In the genomic region with DNA sequence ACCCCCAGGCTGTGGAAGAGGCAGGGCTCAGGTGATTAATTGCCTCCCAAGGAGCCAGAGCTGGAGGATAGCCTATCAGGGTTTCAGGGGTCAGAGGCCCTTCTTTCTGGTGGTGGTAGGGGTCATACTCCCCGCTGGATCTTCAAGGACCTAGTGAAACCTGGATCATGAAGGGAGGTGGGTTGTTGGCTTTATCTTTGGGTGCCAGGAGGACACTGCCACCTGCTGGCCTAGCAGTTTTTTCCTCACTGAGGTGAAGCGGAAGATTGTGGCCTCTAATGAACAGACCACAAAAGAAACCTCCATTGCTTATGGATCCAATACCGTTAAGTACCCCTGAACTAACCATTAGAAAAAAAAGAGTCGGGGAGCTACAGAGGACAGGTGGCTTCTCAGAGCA, we compare ENCODE assay signal across 9 mouse cellular contexts. TPM values are rescaled to one million over a fixed set of nuclear protein-coding genes. Genes with fewer than 3 reads are reported as not detected.
A peak's percentile ranks its signal among the peaks of the same experiment; 100 is the strongest.
DNase-seq lines count a peak whose midpoint lies in the region; ATAC-seq and TF ChIP-seq lines count a peak whose summit lies in the region.
"Had no signal": no experiment of that assay in that cellular context is flagged by ENCODE, and none has a peak within 500 bp of the region (broad histone marks: within the 10 kb centered on the region; RNA-seq: fewer than 3 reads in every experiment).

No protein-coding gene starts in this region.

- H3K4me3 ChIP-seq in forebrain, postnatal 0 days (ENCODE audit: low read depth, low read length), result no peak overlapping the region
- H3K4me3 ChIP-seq in forebrain, embryonic 15.5 days, result no peak overlapping the region
- no peak overlapping the region for H3K4me3 ChIP-seq in midbrain, embryonic 11.5 days (ENCODE audit: low read depth, low read length)
- H3K4me3 ChIP-seq in midbrain, embryonic 15.5 days, result no peak overlapping the region
- no peak overlapping the region for H3K4me3 ChIP-seq in hindbrain, postnatal 0 days (ENCODE audit: low read length)
- no peak overlapping the region for H3K4me3 ChIP-seq in limb, embryonic 10.5 days
- H3K4me3 ChIP-seq: hindbrain, embryonic 15.5 days had no signal

- H3K4me1 ChIP-seq in forebrain, postnatal 0 days (ENCODE audit: insufficient read depth), result no peaks in the 10 kb centered on the region
- H3K4me1 ChIP-seq in forebrain, embryonic 15.5 days, result no peaks in the 10 kb centered on the region
- H3K4me1 ChIP-seq in midbrain, embryonic 11.5 days (ENCODE audit: control insufficient read depth, insufficient read depth, low read length), result peaks cover 19% of the 10 kb centered on the region
- H3K4me1 ChIP-seq in midbrain, embryonic 15.5 days, result peaks cover 23% of the 10 kb centered on the region
- H3K4me1 ChIP-seq in hindbrain, postnatal 0 days (ENCODE audit: insufficient read depth, low read length), result peaks cover 5% of the 10 kb centered on the region; the same call in 1 of the 2 replicates
- peaks cover 29% of the 10 kb centered on the region for H3K4me1 ChIP-seq in limb, embryonic 10.5 days

- H3K27ac ChIP-seq in forebrain, postnatal 0 days (ENCODE audit: low read depth, low read length), result no peak overlapping the region
- H3K27ac ChIP-seq in forebrain, embryonic 15.5 days (replicated peaks), result no peak overlapping the region
- H3K27ac ChIP-seq in midbrain, embryonic 11.5 days (ENCODE audit: low read depth, low read length), result no peak overlapping the region
- no peak overlapping the region for H3K27ac ChIP-seq in midbrain, embryonic 15.5 days
- H3K27ac ChIP-seq in hindbrain, postnatal 0 days, result no peak overlapping the region
- H3K27ac ChIP-seq in limb, embryonic 10.5 days, result no peak overlapping the region
- H3K27ac ChIP-seq: hindbrain, embryonic 15.5 days had no signal

- 35% methylated on average over 4 of the region's 4 CpGs for WGBS in forebrain, postnatal 0 days
- 33% methylated on average over 4 of the region's 4 CpGs for WGBS in forebrain, embryonic 15.5 days
- WGBS in midbrain, embryonic 11.5 days, result 56% methylated on average over 4 of the region's 4 CpGs
- WGBS in midbrain, embryonic 15.5 days, result 49% methylated on average over 4 of the region's 4 CpGs
- WGBS in hindbrain, postnatal 0 days, result 44% methylated on average over 4 of the region's 4 CpGs
- 40% methylated on average over 4 of the region's 4 CpGs for WGBS in limb, embryonic 10.5 days

- H3K9me3 ChIP-seq in forebrain, postnatal 0 days (ENCODE audit: low read length), result no peaks in the 10 kb centered on the region
- no peaks in the 10 kb centered on the region for H3K9me3 ChIP-seq in forebrain, embryonic 15.5 days
- no peaks in the 10 kb centered on the region for H3K9me3 ChIP-seq in midbrain, embryonic 11.5 days (ENCODE audit: control insufficient read depth, low read length)
- no peaks in the 10 kb centered on the region for H3K9me3 ChIP-seq in midbrain, embryonic 15.5 days
- H3K9me3 ChIP-seq in hindbrain, postnatal 0 days (ENCODE audit: low read length), result no peaks in the 10 kb centered on the region
- H3K9me3 ChIP-seq in limb, embryonic 10.5 days (replicated peaks), result no peaks in the 10 kb centered on the region
- H3K9me3 ChIP-seq: hindbrain, embryonic 15.5 days had no signal

- no peak for ATAC-seq in forebrain, postnatal 0 days
- no peak for ATAC-seq in forebrain, embryonic 15.5 days (replicated peaks)
- ATAC-seq in midbrain, embryonic 11.5 days (ENCODE audit: low FRiP score), result 0 out of 2 replicates have a peak, but pooled peaks have one; percentile 4
- no peak for ATAC-seq in midbrain, embryonic 15.5 days (replicated peaks)
- ATAC-seq in hindbrain, postnatal 0 days, result no peak
- peak; percentile 70 for ATAC-seq in megakaryocyte, adult 5-6 weeks (ENCODE audit: poor library complexity, severe bottlenecking)

- no peak overlapping the region for H3K4me2 ChIP-seq in forebrain, postnatal 0 days (ENCODE audit: low read depth)
- no peak overlapping the region for H3K4me2 ChIP-seq in forebrain, embryonic 15.5 days (replicated peaks)
- H3K4me2 ChIP-seq in midbrain, embryonic 11.5 days, result no peak overlapping the region
- H3K4me2 ChIP-seq in midbrain, embryonic 15.5 days, result no peak overlapping the region
- no peak overlapping the region for H3K4me2 ChIP-seq in hindbrain, postnatal 0 days (ENCODE audit: low read depth, low read length)
- H3K4me2 ChIP-seq: hindbrain, embryonic 15.5 days had no signal

- H3K36me3 ChIP-seq in forebrain, postnatal 0 days (ENCODE audit: insufficient read depth), result no peaks in the 10 kb centered on the region
- H3K36me3 ChIP-seq in forebrain, embryonic 15.5 days, result no peaks in the 10 kb centered on the region
- H3K36me3 ChIP-seq in midbrain, embryonic 11.5 days (ENCODE audit: control insufficient read depth, insufficient read depth, low read length), result no peaks in the 10 kb centered on the region
- no peaks in the 10 kb centered on the region for H3K36me3 ChIP-seq in midbrain, embryonic 15.5 days (replicated peaks)
- no peaks in the 10 kb centered on the region for H3K36me3 ChIP-seq in hindbrain, postnatal 0 days (ENCODE audit: insufficient read depth, low read length)
- H3K36me3 ChIP-seq in limb, embryonic 10.5 days, result no peaks in the 10 kb centered on the region
- H3K36me3 ChIP-seq: hindbrain, embryonic 15.5 days had no signal

- TF ChIP-seq CTCF in forebrain, postnatal 0 days (IDR thresholded peaks at IDR 0.05; ENCODE audit: low read depth), result peak; percentile 73
- TF ChIP-seq CTCF in hindbrain, postnatal 0 days (IDR thresholded peaks at IDR 0.05; ENCODE audit: low read depth), result peak; percentile 80

- H3K27me3 ChIP-seq in forebrain, postnatal 0 days (ENCODE audit: insufficient read depth, low read length), result no peaks in the 10 kb centered on the region
- peaks cover 3% of the 10 kb centered on the region; the same call in 1 of the 2 replicates for H3K27me3 ChIP-seq in forebrain, embryonic 15.5 days
- H3K27me3 ChIP-seq in midbrain, embryonic 11.5 days (ENCODE audit: control insufficient read depth, insufficient read depth, low read length), result 0 out of 2 replicates have a peak, but pooled peaks cover 2% of the 10 kb centered on the region
- no peaks in the 10 kb centered on the region for H3K27me3 ChIP-seq in midbrain, embryonic 15.5 days (replicated peaks)
- peaks cover 3% of the 10 kb centered on the region; the same call in 1 of the 2 replicates for H3K27me3 ChIP-seq in hindbrain, postnatal 0 days (ENCODE audit: insufficient read depth, low read length)
- H3K27me3 ChIP-seq in limb, embryonic 10.5 days (ENCODE audit: low read depth, poor library complexity, severe bottlenecking), result peaks cover 38% of the 10 kb centered on the region; the same call in 1 of the 2 replicates
- H3K27me3 ChIP-seq: hindbrain, embryonic 15.5 days had no signal

- DNase-seq in forebrain, postnatal 0 days, result no peak
- no peak for DNase-seq in midbrain, embryonic 11.5 days (ENCODE audit: low spot score, missing footprints)
- DNase-seq in adrenal gland, postnatal 10 days, result peak; percentile 79
- DNase-seq in hindbrain, postnatal 0 days (ENCODE audit: low spot score), result peak; percentile 68
- no peak for DNase-seq in limb, embryonic 10.5 days (ENCODE audit: low spot score)

- no peak overlapping the region for H3K9ac ChIP-seq in forebrain, postnatal 0 days
- H3K9ac ChIP-seq in forebrain, embryonic 15.5 days (replicated peaks), result no peak overlapping the region
- no peak overlapping the region for H3K9ac ChIP-seq in midbrain, embryonic 11.5 days (ENCODE audit: low read length)
- H3K9ac ChIP-seq in midbrain, embryonic 15.5 days, result no peak overlapping the region
- H3K9ac ChIP-seq in hindbrain, postnatal 0 days (replicated peaks; ENCODE audit: low read length), result no peak overlapping the region
- H3K9ac ChIP-seq: hindbrain, embryonic 15.5 days had no signal

RNA-seq across cellular contexts. Expression of a gene that starts 7.7 kb away (rescaled TPM):
- total RNA-seq in forebrain, postnatal 0 days (2014; rRNA removed), result 10.3 and 11.2 TPM in 2 replicates
- polyA plus RNA-seq in forebrain, postnatal 0 days (2015; fragmentation: Nextera tagmentation; extraction: Ambion mirVana), result 4.5 and 6.3 TPM in 2 replicates
- polyA plus RNA-seq in forebrain, embryonic 15.5 days (2015; fragmentation: Nextera tagmentation; extraction: Ambion mirVana), result 2.4 and 3.1 TPM in 2 replicates
- polyA plus RNA-seq in midbrain, embryonic 11.5 days (2014; fragmentation: Nextera tagmentation; extraction: Ambion mirVana), result 3.5 and 4.5 TPM in 2 replicates
- polyA plus RNA-seq in midbrain, embryonic 15.5 days (2015; fragmentation: Nextera tagmentation; extraction: Ambion mirVana), result 10.7 and 11.5 TPM in 2 replicates
- 10 to 100 TPM; 56.5 to 69.6 TPM for total RNA-seq in adrenal gland, postnatal 10 days (2021)
- total RNA-seq in hindbrain, postnatal 0 days (2014; rRNA removed), result 23.0 and 26.0 TPM in 2 replicates
- 11.2 and 11.7 TPM in 2 replicates for polyA plus RNA-seq in hindbrain, postnatal 0 days (2015; fragmentation: Nextera tagmentation; extraction: Ambion mirVana)
- total RNA-seq in megakaryocyte, adult 5-6 weeks (2015), result not detected in 2 replicates
- total RNA-seq in megakaryocyte, adult 5-6 weeks (2017), result not detected in 2 replicates
- not detected in 2 replicates for polyA plus RNA-seq in limb, embryonic 10.5 days (2016; fragmentation: Nextera tagmentation; extraction: Ambion mirVana)

RNA-seq across cellular contexts. Expression of a gene that starts 9.8 kb away (rescaled TPM):
- 4.4 and 4.5 TPM in 2 replicates for total RNA-seq in forebrain, postnatal 0 days (2014; rRNA removed)
- 4.3 and 6.8 TPM in 2 replicates for polyA plus RNA-seq in forebrain, postnatal 0 days (2015; fragmentation: Nextera tagmentation; extraction: Ambion mirVana)
- 15.9 and 16.5 TPM in 2 replicates for polyA plus RNA-seq in forebrain, embryonic 15.5 days (2015; fragmentation: Nextera tagmentation; extraction: Ambion mirVana)
- polyA plus RNA-seq in midbrain, embryonic 11.5 days (2014; fragmentation: Nextera tagmentation; extraction: Ambion mirVana), result 100 and 105 TPM in 2 replicates
- 26.1 and 27.9 TPM in 2 replicates for polyA plus RNA-seq in midbrain, embryonic 15.5 days (2015; fragmentation: Nextera tagmentation; extraction: Ambion mirVana)
- 1 to 10 TPM; 3.4 to 3.9 TPM for total RNA-seq in adrenal gland, postnatal 10 days (2021)
- total RNA-seq in hindbrain, postnatal 0 days (2014; rRNA removed), result 6.2 and 7.7 TPM in 2 replicates
- polyA plus RNA-seq in hindbrain, postnatal 0 days (2015; fragmentation: Nextera tagmentation; extraction: Ambion mirVana), result 7.4 and 7.9 TPM in 2 replicates
- total RNA-seq in megakaryocyte, adult 5-6 weeks (2015), result 23.9 and 24.2 TPM in 2 replicates
- 14.3 and 16.7 TPM in 2 replicates for total RNA-seq in megakaryocyte, adult 5-6 weeks (2017)
- 0.84 and 0.92 TPM in 2 replicates for polyA plus RNA-seq in limb, embryonic 10.5 days (2016; fragmentation: Nextera tagmentation; extraction: Ambion mirVana)

Comparison
In these comparisons a context has a peak if more than half of its experiments do, and no peak if none do; other contexts are left out.
1. ATAC-seq: peak in midbrain, embryonic 11.5 days (single experiment) and megakaryocyte, adult 5-6 weeks (single experiment); none in forebrain, postnatal 0 days (single experiment), forebrain, embryonic 15.5 days (single experiment), midbrain, embryonic 15.5 days (single experiment) and hindbrain, postnatal 0 days (single experiment).
2. DNase-seq: peak in adrenal gland, postnatal 10 days (single experiment) and hindbrain, postnatal 0 days (single experiment); none in forebrain, postnatal 0 days (single experiment), midbrain, embryonic 11.5 days (single experiment) and limb, embryonic 10.5 days (single experiment).